Mouse (Mus musculus) testis, adult 2 months (tissue): ENCODE results near the gene Fam187a.

ENCODE experiments used
- CTCF ChIP-seq: fragments of 200-500 bp; IDR thresholded peaks from 2 replicates; pipeline ENCODE4 v1.5.1; 2012; ENCODE audit warnings: low read depth, mild to moderate bottlenecking, inconsistent platforms, low read length, moderate library complexity; ENCODE audit not compliant: control insufficient read depth, insufficient read depth, insufficient replicate concordance
- POLR2A ChIP-seq: fragments of 200-500 bp; IDR thresholded peaks from 2 replicates; pipeline ENCODE4 v1.6.1; 2012; ENCODE audit warnings: low read depth, mild to moderate bottlenecking, inconsistent platforms, low read length, moderate library complexity; ENCODE audit not compliant: control insufficient read depth

DNA sequence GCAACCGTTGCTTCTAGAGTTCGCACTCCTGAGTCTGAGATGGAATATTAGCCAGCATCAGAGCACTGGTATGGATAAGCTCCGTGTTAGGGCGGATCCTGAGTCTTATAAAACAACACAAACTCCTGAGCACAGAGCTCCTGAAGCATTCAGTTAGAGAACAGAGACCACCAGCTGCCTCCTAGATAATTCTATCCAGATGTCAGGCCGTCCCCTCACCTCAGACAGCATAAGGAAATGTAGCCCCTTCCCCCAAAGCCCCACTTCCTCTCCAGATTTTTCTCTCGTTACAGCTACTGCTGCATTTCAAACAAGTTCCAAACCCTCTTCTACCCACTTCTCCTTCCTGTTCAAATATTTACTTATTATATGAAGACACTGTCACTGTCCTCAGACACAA is 29.0 kb upstream of the Fam187a start:
- TF ChIP-seq CTCF (no peak), POLR2A (no peak)
